Mouse (Mus musculus): ENCODE measurements at regions not wholly inside any gene's neighbourhood (a gene's known extent, or its start where the extent isn't known, plus 50 kb on each side); places are given as distances from the start of the nearest gene placed in this dataset.

- Histone ChIP-seq H3K4me1 (ENCODE audit: control insufficient read depth, insufficient read depth, low read length) (no peaks in the 10 kb centered on the region), H3K4me3 (replicated peaks; ENCODE audit: insufficient read depth, low read depth, low read length) (no peak overlapping the region), H3K27me3 (ENCODE audit: control insufficient read depth, insufficient read depth, low read length) (no peaks in the 10 kb centered on the region), H3K27ac (ENCODE audit: insufficient read depth, low read length) (no peak overlapping the region)
- TF ChIP-seq POLR2A (IDR thresholded peaks at IDR 0.05; ENCODE audit: borderline replicate concordance, insufficient read depth, low read length) (no peak), CTCF (IDR thresholded peaks at IDR 0.05; ENCODE audit: borderline replicate concordance, insufficient read depth, low read depth, low read length) (no peak)
- 87% methylated on average over 3 of the region's 3 CpGs for WGBS
- no peak for DNase-seq
Measured at GRCm38 (mm10) chr6:16703412-16703746, 194.9 kb downstream of the Tfec start.

DNA sequence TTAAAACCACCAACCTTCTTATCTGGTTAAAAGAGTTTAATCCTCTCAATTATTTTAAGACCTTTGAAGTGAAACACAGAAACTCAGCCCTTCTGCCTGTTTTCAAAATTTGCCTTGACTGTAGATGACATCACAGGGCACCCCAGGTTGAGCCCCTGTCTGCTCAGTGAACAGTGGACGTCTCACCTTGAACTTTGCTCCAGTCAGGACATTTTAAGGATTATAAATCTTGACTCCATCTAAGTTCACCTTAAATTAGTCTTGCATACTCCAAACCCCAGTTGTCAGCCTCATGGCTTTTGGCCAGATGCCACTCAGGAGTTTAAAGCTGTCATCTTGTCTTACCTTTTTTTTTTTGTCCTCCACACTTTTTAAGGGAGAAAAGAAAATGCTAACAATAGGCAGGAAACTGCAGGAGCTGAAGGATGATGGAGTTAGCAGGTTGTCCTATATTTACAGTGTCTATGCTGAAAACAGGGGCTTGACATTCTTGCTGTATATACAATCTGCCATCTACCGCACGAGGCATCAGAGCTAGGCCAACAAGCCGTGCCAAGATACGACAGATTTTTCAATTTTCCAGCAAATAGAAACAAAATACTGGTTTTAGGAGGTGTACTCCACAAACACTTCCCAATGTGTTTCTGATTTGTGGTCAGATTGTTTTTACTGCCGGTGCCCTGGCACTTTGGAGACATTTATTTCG, 195.4 kb downstream of the Tfec start:
- WGBS, result 27% methylated on average over 7 of the region's 7 CpGs
- no peaks in the 10 kb centered on the region for H3K4me1 ChIP-seq (ENCODE audit: control insufficient read depth, insufficient read depth, low read length)
- no peak overlapping the region for H3K27ac ChIP-seq (ENCODE audit: insufficient read depth, low read length)
- no peak overlapping the region for H3K4me3 ChIP-seq (replicated peaks; ENCODE audit: insufficient read depth, low read depth, low read length)
- no peaks in the 10 kb centered on the region for H3K27me3 ChIP-seq (ENCODE audit: control insufficient read depth, insufficient read depth, low read length)
- no peak for DNase-seq
- no peak for TF ChIP-seq CTCF (IDR thresholded peaks at IDR 0.05; ENCODE audit: borderline replicate concordance, insufficient read depth, low read depth, low read length)
- no peak for TF ChIP-seq POLR2A (IDR thresholded peaks at IDR 0.05; ENCODE audit: borderline replicate concordance, insufficient read depth, low read length)

- no peak overlapping the region for H3K4me3 ChIP-seq (replicated peaks; ENCODE audit: insufficient read depth, low read depth, low read length)
- no peak for TF ChIP-seq CTCF (IDR thresholded peaks at IDR 0.05; ENCODE audit: borderline replicate concordance, insufficient read depth, low read depth, low read length)
- TF ChIP-seq POLR2A (IDR thresholded peaks at IDR 0.05; ENCODE audit: borderline replicate concordance, insufficient read depth, low read length), result no peak
- no peak for DNase-seq
- H3K27me3 ChIP-seq (ENCODE audit: control insufficient read depth, insufficient read depth, low read length), result no peaks in the 10 kb centered on the region
- 65% methylated on average over 4 of the region's 4 CpGs for WGBS
- H3K4me1 ChIP-seq (ENCODE audit: control insufficient read depth, insufficient read depth, low read length), result no peaks in the 10 kb centered on the region
- no peak overlapping the region for H3K27ac ChIP-seq (ENCODE audit: insufficient read depth, low read length)
Measured at GRCm38 (mm10) chr6:16697285-16697684, 201.0 kb downstream of the Tfec start.

GRCm38 (mm10) chr6:16668004-16668403, 230.2 kb downstream of the Tfec start:
- no peak overlapping the region for H3K27ac ChIP-seq (ENCODE audit: insufficient read depth, low read length)
- no peak overlapping the region for H3K4me3 ChIP-seq (replicated peaks; ENCODE audit: insufficient read depth, low read depth, low read length)
- no peaks in the 10 kb centered on the region for H3K27me3 ChIP-seq (ENCODE audit: control insufficient read depth, insufficient read depth, low read length)
- DNase-seq, result no peak
- WGBS, result 0% methylated on average over 2 of the region's 2 CpGs
- no peak for TF ChIP-seq POLR2A (IDR thresholded peaks at IDR 0.05; ENCODE audit: borderline replicate concordance, insufficient read depth, low read length)
- peak; percentile 26; the same call in 1 of the 2 replicates for TF ChIP-seq CTCF (IDR thresholded peaks at IDR 0.05; ENCODE audit: borderline replicate concordance, insufficient read depth, low read depth, low read length)
- H3K4me1 ChIP-seq (ENCODE audit: control insufficient read depth, insufficient read depth, low read length), result no peaks in the 10 kb centered on the region

- TF ChIP-seq POLR2A (IDR thresholded peaks at IDR 0.05; ENCODE audit: borderline replicate concordance, insufficient read depth, low read length), result no peak
- TF ChIP-seq CTCF (IDR thresholded peaks at IDR 0.05; ENCODE audit: borderline replicate concordance, insufficient read depth, low read depth, low read length), result no peak
- no peak for DNase-seq
- Histone ChIP-seq H3K4me3 (replicated peaks; ENCODE audit: insufficient read depth, low read depth, low read length) (no peak overlapping the region), H3K27ac (ENCODE audit: insufficient read depth, low read length) (no peak overlapping the region), H3K4me1 (ENCODE audit: control insufficient read depth, insufficient read depth, low read length) (no peaks in the 10 kb centered on the region), H3K27me3 (ENCODE audit: control insufficient read depth, insufficient read depth, low read length) (no peaks in the 10 kb centered on the region)
- 33% methylated on average over 6 of the region's 6 CpGs for WGBS
Measured at GRCm38 (mm10) chr6:16667241-16667640, 231.0 kb downstream of the Tfec start.

- TF ChIP-seq CTCF (IDR thresholded peaks at IDR 0.05; ENCODE audit: borderline replicate concordance, insufficient read depth, low read depth, low read length) (no peak), POLR2A (IDR thresholded peaks at IDR 0.05; ENCODE audit: borderline replicate concordance, insufficient read depth, low read length) (no peak)
- 90% methylated on average over 1 of the region's 1 CpGs for WGBS
Measured at GRCm38 (mm10) chr6:16646269-16646668, 252.0 kb downstream of the Tfec start.

DNA sequence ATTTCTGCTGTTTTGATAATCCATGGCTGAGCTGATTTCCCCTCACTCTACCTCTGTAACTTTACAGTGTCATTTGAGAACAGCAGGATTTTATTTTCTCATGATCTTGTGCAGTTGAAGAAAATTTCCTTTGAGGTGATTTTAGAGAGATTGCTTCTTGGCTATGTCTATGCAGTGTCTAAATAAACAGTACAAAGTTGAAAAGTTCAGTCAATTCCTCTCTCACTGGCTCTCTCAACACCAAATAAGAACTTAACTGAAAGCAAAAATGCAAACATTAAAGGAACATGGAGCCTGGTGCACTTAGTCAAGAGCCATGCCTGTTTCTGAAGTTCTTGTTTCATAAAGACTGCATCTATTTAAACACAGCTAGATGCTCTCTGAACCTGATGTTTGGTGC, 254.7 kb downstream of the Tfec start:
- TF ChIP-seq POLR2A (IDR thresholded peaks at IDR 0.05; ENCODE audit: borderline replicate concordance, insufficient read depth, low read length), result no peak
- TF ChIP-seq CTCF (IDR thresholded peaks at IDR 0.05; ENCODE audit: borderline replicate concordance, insufficient read depth, low read depth, low read length), result no peak

More at GRCm38 (mm10) chr6:16646269-16646668, 252.0 kb downstream of the Tfec start:
- Histone ChIP-seq H3K4me1 (ENCODE audit: control insufficient read depth, insufficient read depth, low read length) (no peaks in the 10 kb centered on the region), H3K4me3 (replicated peaks; ENCODE audit: insufficient read depth, low read depth, low read length) (no peak overlapping the region), H3K27me3 (ENCODE audit: control insufficient read depth, insufficient read depth, low read length) (no peaks in the 10 kb centered on the region), H3K27ac (ENCODE audit: insufficient read depth, low read length) (no peak overlapping the region)
- no peak for DNase-seq

DNA sequence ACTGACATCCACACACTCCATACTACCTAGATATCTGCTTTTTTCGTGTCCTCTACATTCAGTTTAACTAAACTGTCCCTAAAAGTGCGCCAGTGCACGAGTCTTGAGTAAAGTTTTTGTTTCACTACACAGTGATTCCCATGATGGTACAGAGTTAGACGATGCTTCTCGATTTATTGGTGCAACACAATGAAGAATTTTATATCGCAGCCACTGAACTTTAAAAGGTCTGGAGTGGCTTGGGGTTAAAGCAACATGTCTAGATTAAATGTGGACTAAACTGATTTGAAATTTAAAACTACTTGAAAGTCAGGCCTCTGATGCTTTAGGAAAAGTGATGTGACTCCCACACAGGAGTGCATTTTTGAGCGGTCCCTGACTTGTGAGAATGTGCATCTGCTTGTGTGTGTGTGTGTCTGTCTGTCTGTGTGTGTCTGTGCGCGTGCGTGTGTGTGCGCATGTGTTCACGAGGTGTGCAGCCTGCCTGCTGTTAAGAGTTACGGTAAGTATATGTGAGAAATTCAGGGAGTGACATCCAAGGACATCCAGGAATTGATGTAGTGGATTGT, 261.4 kb downstream of the Tfec start:
- Histone ChIP-seq H3K4me3 (replicated peaks; ENCODE audit: insufficient read depth, low read depth, low read length) (no peak overlapping the region), H3K27ac (ENCODE audit: insufficient read depth, low read length) (no peak overlapping the region), H3K4me1 (ENCODE audit: control insufficient read depth, insufficient read depth, low read length) (no peaks in the 10 kb centered on the region), H3K27me3 (ENCODE audit: control insufficient read depth, insufficient read depth, low read length) (no peaks in the 10 kb centered on the region)
- 89% methylated on average over 13 of the region's 13 CpGs for WGBS
- no peak for DNase-seq
- TF ChIP-seq POLR2A (IDR thresholded peaks at IDR 0.05; ENCODE audit: borderline replicate concordance, insufficient read depth, low read length) (no peak), CTCF (IDR thresholded peaks at IDR 0.05; ENCODE audit: borderline replicate concordance, insufficient read depth, low read depth, low read length) (no peak)

More for the DNA sequence above, 254.7 kb downstream of the Tfec start:
- no peak overlapping the region for H3K27ac ChIP-seq (ENCODE audit: insufficient read depth, low read length)
- no peaks in the 10 kb centered on the region for H3K4me1 ChIP-seq (ENCODE audit: control insufficient read depth, insufficient read depth, low read length)
- DNase-seq, result no peak
- H3K4me3 ChIP-seq (replicated peaks; ENCODE audit: insufficient read depth, low read depth, low read length), result no peak overlapping the region
- H3K27me3 ChIP-seq (ENCODE audit: control insufficient read depth, insufficient read depth, low read length), result no peaks in the 10 kb centered on the region
